Mouse (Mus musculus) hindlimb bud, embryonic 11.5 days (tissue): ENCODE data around the gene Napsa.

Experiments used
- DNase-seq: peaks from one replicate; pipeline ENCODE4 v3.0.0-alpha.2; 2012; ENCODE audit warnings: low read depth, low spot score; ENCODE audit errors: extremely low spot score

Napsa gene

GRCm38 (mm10) chr7:44570989-44571388 lies 1.2 kb upstream of the Napsa start:
- DNase-seq, result no peak

- no peak for DNase-seq
Measured at GRCm38 (mm10) chr7:44571811-44572210, 369 bp upstream of the Napsa start.

- DNase-seq, result no peak
Measured at GRCm38 (mm10) chr7:44572956-44573484, 840 bp downstream of the Napsa start.

- DNase-seq, result no peak
Measured at GRCm38 (mm10) chr7:44576333-44576844, 4.2 kb downstream of the Napsa start.

- DNase-seq, result no peak
Measured at GRCm38 (mm10) chr7:44581637-44582036, 9.5 kb downstream of the Napsa start.

- DNase-seq, result no peak
Measured at GRCm38 (mm10) chr7:44582709-44583108, 10.5 kb downstream of the Napsa start.

GRCm38 (mm10) chr7:44583146-44583545 lies 11.0 kb downstream of the Napsa start:
- DNase-seq, result no peak

GRCm38 (mm10) chr7:44584265-44584804 lies 12.2 kb downstream of the Napsa start:
- no peak for DNase-seq

GRCm38 (mm10) chr7:44584921-44585320 lies 12.7 kb downstream of the Napsa start:
- DNase-seq, result no peak

GRCm38 (mm10) chr7:44585606-44586005 lies 13.4 kb downstream of the Napsa start:
- no peak for DNase-seq

- no peak for DNase-seq
Measured at GRCm38 (mm10) chr7:44586518-44586917, 14.3 kb downstream of the Napsa start.

GRCm38 (mm10) chr7:44586930-44587329 lies 14.8 kb downstream of the Napsa start:
- no peak for DNase-seq

GRCm38 (mm10) chr7:44587676-44588075 lies 15.5 kb downstream of the Napsa start:
- no peak for DNase-seq

- DNase-seq, result no peak
Measured at GRCm38 (mm10) chr7:44588338-44588737, 16.2 kb downstream of the Napsa start.

GRCm38 (mm10) chr7:44589149-44589548 lies 17.0 kb downstream of the Napsa start:
- no peak for DNase-seq

- DNase-seq, result no peak
Measured at GRCm38 (mm10) chr7:44589946-44590345, 17.8 kb downstream of the Napsa start.

- DNase-seq, result no peak
Measured at GRCm38 (mm10) chr7:44590402-44591347, 18.5 kb downstream of the Napsa start, which contains the start of gene Kcnc3. TSS of gene Kcnc3 (plus strand) at chr7:44590664.

GRCm38 (mm10) chr7:44591348-44592116 lies 19.4 kb downstream of the Napsa start:
- no peak for DNase-seq

- DNase-seq, result no peak
Measured at GRCm38 (mm10) chr7:44593051-44593450, 20.9 kb downstream of the Napsa start.

- no peak for DNase-seq
Measured at GRCm38 (mm10) chr7:44593775-44594174, 21.6 kb downstream of the Napsa start.

- no peak for DNase-seq
Measured at GRCm38 (mm10) chr7:44594291-44594690, 22.1 kb downstream of the Napsa start.
